Comparison of ENCODE assay signal across 9 mouse cellular contexts in genomic region chr13:58938464-58938863, GRCm38 (mm10).
A peak's percentile ranks its signal among the peaks of the same experiment; 100 is the strongest.
DNase-seq lines count a peak whose midpoint lies in the region; ATAC-seq lines count a peak whose summit lies in the region.
"Had no signal": no experiment of that assay in that cellular context is flagged by ENCODE, and none has a peak within 500 bp of the region (broad histone marks: within the 10 kb centered on the region; RNA-seq: fewer than 3 reads in every experiment).

No protein-coding gene starts in this region.

- no peaks in the 10 kb centered on the region for H3K9me3 ChIP-seq in kidney, embryonic 14.5 days (ENCODE audit: control insufficient read depth, low read length)
- H3K9me3 ChIP-seq: liver, embryonic 13.5 days had no signal

- no peak overlapping the region for H3K27ac ChIP-seq in kidney, embryonic 14.5 days (ENCODE audit: low read depth, low read length)
- H3K27ac ChIP-seq: liver, embryonic 13.5 days had no signal

- H3K27me3 ChIP-seq in kidney, embryonic 14.5 days (ENCODE audit: control insufficient read depth, insufficient read depth, low read length) = no peaks in the 10 kb centered on the region
- H3K27me3 ChIP-seq: liver, embryonic 13.5 days had no signal

- H3K4me3 ChIP-seq in kidney, embryonic 14.5 days (ENCODE audit: low read length) = no peak overlapping the region
- H3K4me3 ChIP-seq: erythroblast, embryonic 14.5 days; liver, embryonic 13.5 days had no signal

- H3K36me3 ChIP-seq in kidney, embryonic 14.5 days (ENCODE audit: control insufficient read depth, insufficient read depth, low read length) = no peaks in the 10 kb centered on the region
- H3K36me3 ChIP-seq: liver, embryonic 13.5 days had no signal

- 0 out of 2 replicates have a peak, but pooled peaks cover 3% of the 10 kb centered on the region for H3K4me1 ChIP-seq in kidney, embryonic 14.5 days (ENCODE audit: control insufficient read depth, insufficient read depth, low read length)
- H3K4me1 ChIP-seq: liver, embryonic 13.5 days had no signal

- H3K4me2 ChIP-seq in kidney, embryonic 14.5 days (replicated peaks; ENCODE audit: low read depth, low read length) = no peak overlapping the region
- H3K4me2 ChIP-seq: liver, embryonic 13.5 days had no signal

- H3K9ac ChIP-seq in kidney, embryonic 14.5 days (ENCODE audit: low read depth, low read length) = no peak overlapping the region
- H3K9ac ChIP-seq: liver, embryonic 13.5 days had no signal

- peak; percentile 6 for DNase-seq in kidney, adult 18-20 months
- peak; percentile 51 for DNase-seq in adrenal gland, postnatal 10 days
- DNase-seq in kidney, adult 9 months = peak; percentile 4
- no peak for DNase-seq in frontal cortex, postnatal 36 days (ENCODE audit: low spot score in 2 of 2)
- no peak for DNase-seq in right cerebral cortex, postnatal 4 days
- DNase-seq: liver, embryonic 13.5 days had no signal

- 63% methylated on average over 4 of the region's 4 CpGs for WGBS in kidney, embryonic 14.5 days

- ATAC-seq in kidney, embryonic 14.5 days (ENCODE audit: low FRiP score, low TSS enrichment) = no peak
- peak; percentile 90 for ATAC-seq in cerebellum, adult (ENCODE audit: insufficient number of reproducible peaks, low FRiP score, low TSS enrichment)

Comparison
In these comparisons a context has a peak if more than half of its experiments do, and no peak if none do; other contexts are left out.
1. DNase-seq: peak in kidney, adult 18-20 months (single experiment), adrenal gland, postnatal 10 days (single experiment) and kidney, adult 9 months (single experiment); none in frontal cortex, postnatal 36 days (0 of 2) and right cerebral cortex, postnatal 4 days (single experiment).